Mouse (Mus musculus): ENCODE data around the gene Gpc4.
A peak's percentile ranks its signal among the peaks of the same experiment; 100 is the strongest.

Gpc4 gene

DNA sequence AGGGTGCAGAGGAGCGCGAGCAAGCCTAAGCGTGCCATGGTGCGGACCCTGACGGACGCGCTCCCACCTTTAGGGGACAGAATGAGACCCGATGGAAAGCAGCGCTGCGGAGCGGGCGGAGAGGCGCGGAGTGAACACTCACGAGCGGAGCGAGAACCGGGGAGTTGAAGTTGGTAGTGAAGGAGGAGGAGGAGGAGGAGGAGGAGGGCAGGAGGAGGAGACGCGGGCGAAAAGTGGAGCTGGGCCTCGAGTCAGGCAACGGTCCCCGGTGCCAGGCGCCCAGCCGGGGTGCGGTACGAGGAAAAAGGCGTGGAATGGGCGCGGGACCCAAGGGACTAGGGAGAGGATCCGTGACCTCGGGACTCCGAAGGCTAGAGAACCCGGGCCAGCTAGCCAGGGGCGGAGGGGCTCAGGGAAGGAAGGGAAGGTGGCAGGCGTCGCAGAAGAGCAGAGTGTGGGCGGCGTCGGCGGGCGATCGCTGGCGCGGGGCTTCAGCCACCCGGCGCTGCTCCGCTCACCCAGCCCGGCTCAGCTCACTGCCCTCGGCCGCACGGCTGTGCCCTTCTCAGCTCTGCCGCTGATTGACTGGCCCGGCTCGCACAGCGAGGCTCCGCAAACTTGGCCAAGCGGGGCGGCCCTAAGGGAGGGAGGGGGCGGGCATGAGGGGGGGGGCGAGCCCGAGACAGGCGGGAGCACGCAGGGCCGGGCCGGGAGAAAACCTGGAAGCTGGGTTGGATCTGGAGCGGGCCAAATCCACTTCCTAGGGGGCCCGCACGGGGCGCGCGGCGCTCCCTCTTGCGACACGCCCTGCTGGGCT lies at the start of gene Gpc4:
Gene Gpc4 (minus strand): TSS at position 515 of the 817 bp plus-strand sequence.
- no peak for DNase-seq (ENCODE audit: low spot score in 2 of 2)

- no peak for DNase-seq (ENCODE audit: low spot score in 2 of 2)
Measured at GRCm38 (mm10) chrX:52212846-52213245, 47.8 kb upstream of the Gpc4 start.

DNA sequence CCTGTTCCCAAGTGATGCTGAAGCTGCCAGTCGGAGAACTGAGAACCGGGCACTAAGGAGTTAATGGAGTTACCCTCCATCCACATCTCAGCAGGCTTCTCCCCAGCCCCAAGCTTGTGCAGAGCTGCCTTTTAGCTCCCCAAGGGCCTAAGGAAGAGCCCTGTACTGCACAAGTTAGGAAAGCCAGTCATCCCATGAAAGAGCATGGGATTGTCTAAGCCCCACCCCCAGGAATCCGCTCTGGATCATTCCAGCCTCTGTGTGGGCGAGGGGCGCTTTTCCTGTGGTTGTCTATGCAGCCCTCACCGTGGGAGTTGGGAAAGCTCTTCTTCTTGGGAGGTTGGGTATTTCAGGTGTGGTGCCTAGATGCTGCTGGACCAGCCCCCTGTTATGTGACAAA lies 34.8 kb upstream of the Gpc4 start:
- no peak for DNase-seq (ENCODE audit: low spot score in 2 of 2)

- no peak for DNase-seq (ENCODE audit: low spot score in 2 of 2)
Measured at GRCm38 (mm10) chrX:52193311-52193968, 28.4 kb upstream of the Gpc4 start.

- DNase-seq (ENCODE audit: low spot score in 2 of 2): no peak
Measured at GRCm38 (mm10) chrX:52189094-52189493, 24.0 kb upstream of the Gpc4 start.

GRCm38 (mm10) chrX:52183551-52184442 lies 18.7 kb upstream of the Gpc4 start:
- DNase-seq (ENCODE audit: low spot score in 2 of 2): no peak

DNA sequence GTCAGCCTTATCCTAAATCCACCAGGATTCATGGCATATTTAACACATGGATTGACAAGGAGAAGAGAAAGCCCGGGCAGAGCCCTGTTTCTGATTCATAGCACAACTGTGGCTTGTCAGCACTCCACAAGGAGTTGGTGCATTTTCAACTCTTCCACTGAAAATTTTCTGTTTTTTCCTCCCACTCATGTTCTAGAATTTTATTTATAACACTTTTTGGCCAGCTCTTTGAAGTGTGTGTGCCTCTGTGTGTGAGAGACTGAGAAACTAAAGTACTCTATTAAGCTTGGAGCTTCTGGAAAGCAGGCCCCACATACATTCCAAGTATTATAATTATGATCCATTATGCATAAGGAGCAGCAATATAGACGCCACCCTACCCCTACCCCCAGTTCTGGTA lies 16.3 kb upstream of the Gpc4 start:
- peak in 1 of 2 experiments; percentile 30 for DNase-seq (ENCODE audit: low spot score in 2 of 2)

- no peak for DNase-seq (ENCODE audit: low spot score in 2 of 2)
Measured at GRCm38 (mm10) chrX:52177067-52177466, 12.0 kb upstream of the Gpc4 start.

- no peak for DNase-seq (ENCODE audit: low spot score in 2 of 2)
Measured at GRCm38 (mm10) chrX:52167519-52168244, 2.6 kb upstream of the Gpc4 start.

- DNase-seq (ENCODE audit: low spot score in 2 of 2): no peak
Measured at GRCm38 (mm10) chrX:52165555-52165938, 495 bp upstream of the Gpc4 start.

GRCm38 (mm10) chrX:52164134-52164737 lies 816 bp downstream of the Gpc4 start:
- DNase-seq (ENCODE audit: low spot score in 2 of 2): no peak

- no peak for DNase-seq (ENCODE audit: low spot score in 2 of 2)
Measured at GRCm38 (mm10) chrX:52163418-52164133, 1.5 kb downstream of the Gpc4 start.

DNA sequence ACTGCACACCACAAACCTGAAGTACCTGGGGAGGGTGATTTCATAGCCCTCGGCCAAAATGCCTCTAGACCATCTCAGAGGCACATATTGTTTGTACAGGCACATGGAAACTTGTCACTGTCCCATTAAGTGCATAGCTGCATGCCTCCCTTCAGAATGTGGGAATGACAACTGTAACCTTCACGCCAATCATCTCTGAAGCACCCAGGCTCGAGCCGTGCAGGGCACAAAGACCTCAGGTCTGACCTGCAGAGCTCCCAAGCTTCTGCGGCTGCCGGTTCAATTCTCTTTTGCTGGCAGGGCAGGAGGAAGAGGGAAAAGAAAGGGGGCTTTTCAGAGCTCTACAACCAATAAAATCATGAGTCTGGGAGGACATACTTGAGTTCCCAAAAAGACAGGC lies 2.3 kb downstream of the Gpc4 start:
- DNase-seq (ENCODE audit: low spot score in 2 of 2): no peak

- no peak for DNase-seq (ENCODE audit: low spot score in 2 of 2)
Measured at GRCm38 (mm10) chrX:52162206-52162605, 2.8 kb downstream of the Gpc4 start.

DNA sequence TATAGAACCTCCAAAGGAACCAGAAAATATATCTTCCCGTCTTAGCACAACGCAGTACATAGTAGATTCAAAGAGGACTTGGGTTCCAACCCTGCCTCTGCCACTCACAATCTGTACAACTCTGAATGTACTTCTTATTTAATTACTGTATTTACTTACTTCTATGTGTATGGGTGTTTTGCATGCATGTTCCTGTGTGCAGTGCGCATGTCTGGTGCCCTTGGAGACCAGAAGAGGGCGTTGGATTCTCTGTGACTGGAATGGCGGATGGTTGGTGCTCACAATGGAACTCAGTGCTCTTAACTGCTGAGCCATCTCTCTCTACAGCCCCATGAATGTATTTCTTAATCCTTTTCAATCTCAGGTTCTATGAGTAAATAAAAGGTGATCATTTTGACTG lies 5.4 kb downstream of the Gpc4 start:
- DNase-seq (ENCODE audit: low spot score in 2 of 2): no peak

- no peak for DNase-seq (ENCODE audit: low spot score in 2 of 2)
Measured at GRCm38 (mm10) chrX:52155408-52155953, 9.6 kb downstream of the Gpc4 start.

DNA sequence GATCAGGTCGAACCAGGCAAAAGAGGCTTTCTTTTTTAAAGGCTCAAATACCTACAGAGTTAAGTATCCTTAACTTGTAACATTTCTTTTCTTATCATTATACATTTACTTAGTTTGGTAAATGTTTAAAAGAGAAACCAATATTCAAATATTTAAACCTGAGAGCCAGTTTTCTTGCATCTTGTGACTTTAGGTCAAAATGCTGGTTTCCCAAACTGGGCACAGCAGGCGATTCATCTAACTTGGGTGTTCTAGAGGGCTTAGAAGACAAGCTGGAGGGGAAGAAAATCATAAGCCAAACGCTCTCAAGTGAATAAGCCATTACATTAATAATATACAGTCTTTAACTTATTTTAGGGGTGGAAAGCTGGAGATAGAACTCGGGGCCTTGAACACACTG lies 10.2 kb downstream of the Gpc4 start:
- DNase-seq (ENCODE audit: low spot score in 2 of 2): no peak

DNA sequence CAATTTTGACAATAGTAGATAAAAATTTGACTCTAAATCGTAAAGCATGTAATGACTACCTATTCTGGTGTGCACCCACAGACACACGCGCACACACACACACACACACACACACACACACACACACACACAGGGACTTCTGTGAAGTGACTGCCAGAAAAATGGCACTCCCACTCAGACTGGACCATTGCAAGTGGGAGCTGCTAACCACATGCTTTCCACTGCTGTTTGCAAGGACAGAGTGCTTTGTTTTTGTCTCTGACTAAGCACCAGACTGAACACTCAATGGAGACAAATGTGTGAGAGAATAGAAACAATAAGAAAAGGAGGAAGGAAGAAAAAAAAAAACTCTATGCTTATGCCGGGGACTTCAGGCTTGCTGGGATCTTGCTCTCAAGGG lies 11.6 kb downstream of the Gpc4 start:
- DNase-seq (ENCODE audit: low spot score in 2 of 2): peak in 1 of 2 experiments; percentile 42

DNA sequence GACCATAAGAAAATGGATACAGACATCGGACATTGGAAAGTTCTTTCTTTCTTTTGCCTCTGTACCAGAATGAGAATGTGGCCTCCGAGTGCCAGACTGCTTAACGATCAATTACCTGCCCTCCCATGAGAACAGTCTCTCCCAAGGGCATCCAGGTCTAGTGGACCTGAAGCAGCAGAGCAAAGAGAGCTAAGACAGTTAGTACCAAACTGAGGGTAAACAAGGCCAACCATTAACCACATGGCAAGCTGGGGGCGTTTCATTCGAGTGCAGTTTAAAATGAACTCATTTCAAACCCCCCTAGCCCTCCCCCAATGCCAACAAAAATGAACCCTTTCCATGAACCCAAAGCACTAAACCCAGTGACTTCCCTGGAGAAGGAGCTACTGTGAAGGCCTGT lies 12.1 kb downstream of the Gpc4 start:
- DNase-seq (ENCODE audit: low spot score in 2 of 2): no peak

- no peak for DNase-seq (ENCODE audit: low spot score in 2 of 2)
Measured at GRCm38 (mm10) chrX:52151555-52151954, 13.5 kb downstream of the Gpc4 start.
